Mouse (Mus musculus): ENCODE data around the gene Elf4. TPM values are rescaled to one million over a fixed set of nuclear protein-coding genes. Genes with fewer than 3 reads are reported as not detected.
A peak's percentile ranks its signal among the peaks of the same experiment; 100 is the strongest.

Gene Elf4
- polyA plus RNA-seq, 1 experiment from 2014 or later, result 1.9 TPM

DNA sequence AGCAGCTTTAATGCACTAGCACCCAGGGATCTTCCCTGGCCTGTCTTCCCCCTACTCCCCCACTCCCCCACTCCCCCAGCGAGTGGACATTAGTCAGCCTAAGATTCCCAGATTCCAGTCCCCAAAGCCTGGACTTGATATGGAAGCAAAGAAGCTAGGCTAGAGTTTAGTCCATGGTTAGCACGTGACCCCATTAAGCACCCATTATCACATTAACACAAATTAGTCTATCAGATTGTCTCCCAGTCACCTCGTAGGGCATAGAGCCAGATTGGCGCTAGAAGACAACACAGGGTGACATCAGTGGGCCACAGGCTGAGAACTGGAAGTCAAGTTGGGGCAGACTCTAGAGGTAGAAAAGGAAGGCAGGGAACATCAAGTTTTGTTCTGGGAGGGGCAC lies 1.9 kb downstream of the Elf4 start:
- H3K9me3 ChIP-seq (ENCODE audit: control insufficient read depth, low read length), result no peaks in the 10 kb centered on the region
- WGBS, result 87% methylated on average over 4 of the region's 4 CpGs
- no peaks in the 10 kb centered on the region for H3K27me3 ChIP-seq (ENCODE audit: control insufficient read depth, insufficient read depth, low read length)
- H3K4me1 ChIP-seq (replicated peaks; ENCODE audit: control insufficient read depth, insufficient read depth, low read length), result no peaks in the 10 kb centered on the region
- H3K4me3 ChIP-seq (ENCODE audit: low read depth, low read length), result no peak overlapping the region
- no peak overlapping the region for H3K4me2 ChIP-seq (replicated peaks; ENCODE audit: low read depth, low read length)
- no peak for DNase-seq (ENCODE audit: low spot score)
- ATAC-seq (ENCODE audit: low FRiP score), result no peak
- no peak overlapping the region for H3K9ac ChIP-seq (ENCODE audit: low read depth, low read length)
- H3K36me3 ChIP-seq (ENCODE audit: control insufficient read depth, insufficient read depth, low read length), result no peaks in the 10 kb centered on the region
- H3K27ac ChIP-seq (ENCODE audit: low read depth, low read length), result no peak overlapping the region

DNA sequence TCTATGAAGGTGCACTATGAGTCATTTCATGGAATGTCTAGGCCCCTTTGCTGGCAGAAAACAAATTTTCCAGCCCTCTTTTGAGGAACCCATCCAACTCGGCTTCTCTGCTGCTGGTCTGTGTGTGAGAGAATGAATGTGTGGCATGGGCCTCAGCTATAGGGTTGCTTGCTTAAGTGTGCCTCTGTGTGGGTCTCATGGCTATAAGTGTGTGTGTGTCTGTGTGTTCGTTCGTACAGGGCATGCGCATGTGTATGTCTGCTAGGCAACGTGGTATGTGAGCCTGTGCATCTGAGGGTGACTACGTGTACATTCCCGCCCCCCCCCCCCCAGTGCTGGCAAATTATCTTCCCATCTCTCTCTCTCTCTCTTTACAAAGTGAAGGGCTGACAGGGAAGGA lies 2.4 kb downstream of the Elf4 start:
- 93% methylated on average over 5 of the region's 7 CpGs for WGBS
- DNase-seq (ENCODE audit: low spot score) (no peak), ATAC-seq (ENCODE audit: low FRiP score) (no peak)
- Histone ChIP-seq H3K9me3 (ENCODE audit: control insufficient read depth, low read length) (no peaks in the 10 kb centered on the region), H3K27me3 (ENCODE audit: control insufficient read depth, insufficient read depth, low read length) (no peaks in the 10 kb centered on the region), H3K27ac (ENCODE audit: low read depth, low read length) (no peak overlapping the region), H3K4me3 (ENCODE audit: low read depth, low read length) (no peak overlapping the region), H3K4me2 (replicated peaks; ENCODE audit: low read depth, low read length) (no peak overlapping the region), H3K4me1 (replicated peaks; ENCODE audit: control insufficient read depth, insufficient read depth, low read length) (no peaks in the 10 kb centered on the region), H3K36me3 (ENCODE audit: control insufficient read depth, insufficient read depth, low read length) (no peaks in the 10 kb centered on the region), H3K9ac (ENCODE audit: low read depth, low read length) (no peak overlapping the region)

- no peak overlapping the region for H3K4me2 ChIP-seq (replicated peaks; ENCODE audit: low read depth, low read length)
- no peak overlapping the region for H3K27ac ChIP-seq (ENCODE audit: low read depth, low read length)
Observed at GRCm38 (mm10) chrX:48456956-48457355, 6.0 kb downstream of the Elf4 start.

DNA sequence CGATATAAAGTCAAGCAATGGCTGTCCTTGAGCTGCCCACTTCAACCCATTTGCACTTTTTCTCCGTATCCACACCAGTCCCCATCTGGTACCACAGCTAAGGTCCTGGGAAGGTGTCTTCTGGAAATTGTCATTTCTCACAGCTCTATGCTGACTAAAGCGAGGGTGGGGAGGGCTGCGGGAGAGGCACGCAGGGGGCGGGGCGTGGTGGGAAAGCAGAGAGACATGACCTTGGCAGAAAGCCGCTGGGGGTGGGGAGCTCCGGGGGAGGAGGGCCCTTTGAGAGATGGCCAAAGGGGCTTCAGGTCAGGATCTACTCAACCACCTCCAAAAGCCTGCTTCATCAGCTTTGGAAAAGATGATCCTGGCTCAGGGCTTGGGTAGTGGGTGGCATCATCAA lies 7.9 kb downstream of the Elf4 start:
- DNase-seq (ENCODE audit: low spot score) (no peak), ATAC-seq (ENCODE audit: low FRiP score) (no peak)
- Histone ChIP-seq H3K9ac (ENCODE audit: low read depth, low read length) (no peak overlapping the region), H3K36me3 (ENCODE audit: control insufficient read depth, insufficient read depth, low read length) (no peaks in the 10 kb centered on the region), H3K4me3 (ENCODE audit: low read depth, low read length) (no peak overlapping the region), H3K27me3 (ENCODE audit: control insufficient read depth, insufficient read depth, low read length) (peaks cover 18% of the 10 kb centered on the region), H3K27ac (ENCODE audit: low read depth, low read length) (no peak overlapping the region), H3K4me2 (replicated peaks; ENCODE audit: low read depth, low read length) (no peak overlapping the region), H3K9me3 (ENCODE audit: control insufficient read depth, low read length) (no peaks in the 10 kb centered on the region), H3K4me1 (replicated peaks; ENCODE audit: control insufficient read depth, insufficient read depth, low read length) (no peaks in the 10 kb centered on the region)
- WGBS, result 45% methylated on average over 6 of the region's 9 CpGs

More at GRCm38 (mm10) chrX:48456956-48457355, 6.0 kb downstream of the Elf4 start:
- no peak overlapping the region for H3K9ac ChIP-seq (ENCODE audit: low read depth, low read length)
- H3K4me3 ChIP-seq (ENCODE audit: low read depth, low read length), result no peak overlapping the region
- H3K27me3 ChIP-seq (ENCODE audit: control insufficient read depth, insufficient read depth, low read length), result peaks cover 18% of the 10 kb centered on the region
- 63% methylated on average over 6 of the region's 6 CpGs for WGBS
- DNase-seq (ENCODE audit: low spot score) (no peak), ATAC-seq (ENCODE audit: low FRiP score) (no peak)
- no peaks in the 10 kb centered on the region for H3K4me1 ChIP-seq (replicated peaks; ENCODE audit: control insufficient read depth, insufficient read depth, low read length)
- no peaks in the 10 kb centered on the region for H3K36me3 ChIP-seq (ENCODE audit: control insufficient read depth, insufficient read depth, low read length)
- H3K9me3 ChIP-seq (ENCODE audit: control insufficient read depth, low read length), result no peaks in the 10 kb centered on the region

DNA sequence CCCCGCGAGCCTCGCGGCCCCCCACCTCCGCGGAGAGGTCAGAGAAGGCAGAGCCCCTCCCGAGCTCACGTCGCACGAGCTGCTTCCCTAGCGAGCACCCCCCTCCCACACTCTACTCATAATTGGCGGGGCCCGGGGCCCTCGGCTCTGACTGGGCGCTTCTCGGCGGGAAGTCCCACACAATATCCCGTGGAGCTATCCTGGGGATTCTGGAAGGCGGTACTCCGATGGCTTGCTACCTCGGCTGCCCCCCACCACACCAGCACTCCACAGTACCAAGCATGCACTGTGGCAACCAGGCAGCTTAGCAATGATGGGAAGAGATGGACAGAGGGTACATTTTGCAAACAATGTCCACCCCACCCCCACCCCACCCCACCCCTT lies 8.4 kb downstream of the Elf4 start:
- Histone ChIP-seq H3K27ac (ENCODE audit: low read depth, low read length) (no peak overlapping the region), H3K9me3 (ENCODE audit: control insufficient read depth, low read length) (no peaks in the 10 kb centered on the region), H3K36me3 (ENCODE audit: control insufficient read depth, insufficient read depth, low read length) (no peaks in the 10 kb centered on the region), H3K4me1 (replicated peaks; ENCODE audit: control insufficient read depth, insufficient read depth, low read length) (no peaks in the 10 kb centered on the region), H3K27me3 (ENCODE audit: control insufficient read depth, insufficient read depth, low read length) (peaks cover 18% of the 10 kb centered on the region), H3K4me3 (ENCODE audit: low read depth, low read length) (peak overlapping the region; percentile 33), H3K4me2 (replicated peaks; ENCODE audit: low read depth, low read length) (peak overlapping the region; percentile 29; the same call in 1 of the 2 replicates), H3K9ac (ENCODE audit: low read depth, low read length) (no peak overlapping the region; the same call in 1 of the 2 replicates)
- peak; percentile 15 for DNase-seq (ENCODE audit: low spot score)
- peak; percentile 25; the same call in 1 of the 2 replicates for ATAC-seq (ENCODE audit: low FRiP score)
- 22% methylated on average over 21 of the region's 21 CpGs for WGBS

- Histone ChIP-seq H3K27ac (ENCODE audit: low read depth, low read length) (no peak overlapping the region), H3K4me1 (replicated peaks; ENCODE audit: control insufficient read depth, insufficient read depth, low read length) (no peaks in the 10 kb centered on the region), H3K9me3 (ENCODE audit: control insufficient read depth, low read length) (no peaks in the 10 kb centered on the region), H3K4me3 (ENCODE audit: low read depth, low read length) (peak overlapping the region; percentile 33), H3K9ac (ENCODE audit: low read depth, low read length) (no peak overlapping the region; the same call in 1 of the 2 replicates), H3K36me3 (ENCODE audit: control insufficient read depth, insufficient read depth, low read length) (no peaks in the 10 kb centered on the region), H3K4me2 (replicated peaks; ENCODE audit: low read depth, low read length) (peak overlapping the region; percentile 29), H3K27me3 (ENCODE audit: control insufficient read depth, insufficient read depth, low read length) (peaks cover 18% of the 10 kb centered on the region)
- DNase-seq (ENCODE audit: low spot score) (peak; percentile 48), ATAC-seq (ENCODE audit: low FRiP score) (peak; percentile 71)
- WGBS, result 8% methylated on average over 21 of the region's 91 CpGs
Observed at GRCm38 (mm10) chrX:48453736-48454494, 9.0 kb downstream of the Elf4 start.

DNA sequence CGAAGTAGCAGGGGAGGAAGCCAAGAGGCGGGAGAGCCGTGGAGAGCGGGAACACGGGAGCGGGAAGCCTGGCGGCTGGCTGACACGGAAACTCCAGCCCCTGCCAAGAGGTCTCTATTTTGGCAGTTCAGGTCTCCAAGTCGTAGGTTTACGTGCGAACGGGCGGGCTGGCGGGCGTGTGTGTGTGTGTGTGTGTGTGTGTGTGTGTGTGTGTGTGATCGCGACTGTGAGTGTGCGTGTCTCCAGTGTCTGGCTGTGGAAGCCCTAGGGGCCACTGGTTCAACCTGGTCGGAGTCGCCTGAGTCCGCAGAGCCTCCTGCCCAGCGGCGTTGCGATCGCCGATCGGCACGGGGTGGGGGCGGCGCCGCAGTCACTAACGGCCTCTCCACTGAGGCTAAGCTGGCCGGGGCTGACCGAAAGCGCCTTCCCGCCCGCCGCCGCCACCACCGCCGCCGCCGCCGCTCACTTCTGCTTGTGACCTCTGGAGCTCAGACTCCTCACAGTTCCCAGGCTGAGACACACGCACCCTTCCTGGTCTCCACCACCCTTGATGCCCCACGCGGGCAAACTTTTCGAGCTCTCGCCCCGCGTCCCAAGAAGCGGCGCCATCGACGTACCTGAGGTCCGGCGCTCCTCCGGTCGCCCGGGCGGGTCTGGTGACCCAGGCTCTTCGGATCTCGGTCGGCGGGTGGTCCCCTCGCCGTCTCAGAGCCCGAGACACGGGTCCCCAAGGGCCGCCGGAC lies 9.8 kb downstream of the Elf4 start:
- Histone ChIP-seq H3K9ac (ENCODE audit: low read depth, low read length) (no peak overlapping the region), H3K9me3 (ENCODE audit: control insufficient read depth, low read length) (no peaks in the 10 kb centered on the region), H3K27ac (ENCODE audit: low read depth, low read length) (no peak overlapping the region), H3K4me3 (ENCODE audit: low read depth, low read length) (peak overlapping the region; percentile 33), H3K4me2 (replicated peaks; ENCODE audit: low read depth, low read length) (peak overlapping the region; percentile 29), H3K27me3 (ENCODE audit: control insufficient read depth, insufficient read depth, low read length) (peaks cover 18% of the 10 kb centered on the region), H3K4me1 (replicated peaks; ENCODE audit: control insufficient read depth, insufficient read depth, low read length) (no peaks in the 10 kb centered on the region), H3K36me3 (ENCODE audit: control insufficient read depth, insufficient read depth, low read length) (no peaks in the 10 kb centered on the region)
- DNase-seq (ENCODE audit: low spot score) (peak; percentile 37), ATAC-seq (ENCODE audit: low FRiP score) (no peak)
- WGBS, result 19% methylated on average over 51 of the region's 71 CpGs

DNA sequence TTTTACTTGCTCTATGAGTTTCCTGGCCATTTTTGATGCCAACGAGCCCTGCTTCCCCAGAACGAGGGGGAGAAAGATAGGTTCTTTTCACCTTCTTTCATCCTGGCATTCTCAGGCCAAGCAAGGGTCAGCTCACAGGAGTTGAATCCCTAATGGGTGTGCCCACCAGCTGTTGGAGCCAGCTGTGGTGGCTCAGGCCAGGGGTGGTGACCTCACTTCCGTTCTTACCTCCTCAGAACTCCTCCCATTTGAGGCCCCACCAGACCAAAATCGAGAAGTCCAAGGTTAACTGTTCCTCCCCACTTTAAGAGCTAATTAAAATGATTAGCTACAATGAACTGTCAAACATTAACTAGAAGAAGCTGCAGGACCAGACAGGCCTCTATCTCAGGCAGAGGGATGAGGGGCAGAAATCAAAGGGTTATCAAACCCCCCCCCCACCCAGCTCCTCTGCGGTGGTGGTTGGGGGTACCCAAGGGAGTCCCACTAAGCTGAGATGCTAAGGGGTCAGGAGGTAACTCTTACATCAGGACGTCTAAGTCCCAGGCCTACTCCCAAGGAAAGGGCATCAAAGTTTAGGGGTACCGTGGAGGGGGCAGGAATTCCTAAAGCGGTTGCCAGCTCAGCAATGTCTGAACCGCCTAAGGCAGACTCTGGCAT lies 10.6 kb downstream of the Elf4 start:
- Histone ChIP-seq H3K4me3 (ENCODE audit: low read depth, low read length) (no peak overlapping the region; the same call in 1 of the 2 replicates), H3K36me3 (ENCODE audit: control insufficient read depth, insufficient read depth, low read length) (no peaks in the 10 kb centered on the region), H3K4me1 (replicated peaks; ENCODE audit: control insufficient read depth, insufficient read depth, low read length) (no peaks in the 10 kb centered on the region), H3K9me3 (ENCODE audit: control insufficient read depth, low read length) (no peaks in the 10 kb centered on the region), H3K9ac (ENCODE audit: low read depth, low read length) (no peak overlapping the region), H3K27ac (ENCODE audit: low read depth, low read length) (no peak overlapping the region), H3K4me2 (replicated peaks; ENCODE audit: low read depth, low read length) (peak overlapping the region; percentile 29; the same call in 1 of the 2 replicates), H3K27me3 (ENCODE audit: control insufficient read depth, insufficient read depth, low read length) (peaks cover 18% of the 10 kb centered on the region)
- DNase-seq (ENCODE audit: low spot score) (no peak), ATAC-seq (ENCODE audit: low FRiP score) (no peak)
- WGBS, result 38% methylated on average over 9 of the region's 9 CpGs

All from hindbrain, embryonic 11.5 days (tissue).